Mouse (Mus musculus): ENCODE results near the gene Chkb.

Gene Chkb

GRCm38 (mm10) chr15:89429352-89430221 is at the start of gene Chkb, which contains the start of the genes C730034F03Rik and Gm44502:
Chkb (minus strand) TSS chr15:89429908.
C730034F03Rik (plus strand) TSS chr15:89429589.
Gm44502 (minus strand) TSS chr15:89429696.
- peak; percentile 90 for DNase-seq (ENCODE audit: low spot score)

GRCm38 (mm10) chr15:89478622-89479021 is 48.9 kb upstream of the Chkb start:
- DNase-seq (ENCODE audit: low spot score): no peak

- DNase-seq (ENCODE audit: low spot score): no peak
Observed at GRCm38 (mm10) chr15:89477806-89478205, 48.1 kb upstream of the Chkb start.

- DNase-seq (ENCODE audit: low spot score): no peak
Observed at GRCm38 (mm10) chr15:89477091-89477491, 47.4 kb upstream of the Chkb start, which contains the start of gene Arsa. Arsa (minus strand) TSS chr15:89477425.

- DNase-seq (ENCODE audit: low spot score): no peak
Observed at GRCm38 (mm10) chr15:89476475-89476815, 46.7 kb upstream of the Chkb start.

- peak; percentile 91 for DNase-seq (ENCODE audit: low spot score)
Observed at GRCm38 (mm10) chr15:89475611-89476474, 46.1 kb upstream of the Chkb start.

- DNase-seq (ENCODE audit: low spot score): no peak
Observed at GRCm38 (mm10) chr15:89475293-89475600, 45.5 kb upstream of the Chkb start.

GRCm38 (mm10) chr15:89474596-89475292 is 45.0 kb upstream of the Chkb start:
- DNase-seq (ENCODE audit: low spot score): no peak

GRCm38 (mm10) chr15:89473921-89474320 is 44.2 kb upstream of the Chkb start:
- no peak for DNase-seq (ENCODE audit: low spot score)

GRCm38 (mm10) chr15:89473370-89473769 is 43.7 kb upstream of the Chkb start:
- no peak for DNase-seq (ENCODE audit: low spot score)

- DNase-seq (ENCODE audit: low spot score): no peak
Observed at GRCm38 (mm10) chr15:89471476-89471875, 41.8 kb upstream of the Chkb start.

- no peak for DNase-seq (ENCODE audit: low spot score)
Observed at GRCm38 (mm10) chr15:89468577-89468976, 38.9 kb upstream of the Chkb start.

GRCm38 (mm10) chr15:89465052-89465451 is 35.3 kb upstream of the Chkb start:
- DNase-seq (ENCODE audit: low spot score): no peak

GRCm38 (mm10) chr15:89463334-89464235 is 33.9 kb upstream of the Chkb start:
- DNase-seq (ENCODE audit: low spot score): no peak

- DNase-seq (ENCODE audit: low spot score): no peak
Observed at GRCm38 (mm10) chr15:89462176-89462575, 32.5 kb upstream of the Chkb start.

GRCm38 (mm10) chr15:89461321-89461720 is 31.6 kb upstream of the Chkb start:
- no peak for DNase-seq (ENCODE audit: low spot score)

- DNase-seq (ENCODE audit: low spot score): no peak
Observed at GRCm38 (mm10) chr15:89460298-89460697, 30.6 kb upstream of the Chkb start.

GRCm38 (mm10) chr15:89459821-89460220 is 30.1 kb upstream of the Chkb start:
- no peak for DNase-seq (ENCODE audit: low spot score)

GRCm38 (mm10) chr15:89458942-89459341 is 29.2 kb upstream of the Chkb start:
- DNase-seq (ENCODE audit: low spot score): no peak

- no peak for DNase-seq (ENCODE audit: low spot score)
Observed at GRCm38 (mm10) chr15:89455642-89456041, 25.9 kb upstream of the Chkb start.

GRCm38 (mm10) chr15:89454857-89455256 is 25.1 kb upstream of the Chkb start:
- no peak for DNase-seq (ENCODE audit: low spot score)
